Mouse (Mus musculus) neural tube, embryonic 12.5 days (tissue): ENCODE data around the gene Sik1. TPM values are rescaled to one million over a fixed set of nuclear protein-coding genes. Genes with fewer than 3 reads are reported as not detected.

Experiments used
- ATAC-seq: fragments of 200-750 bp; cut with Nextera tagmentation; 2 replicates; pipeline ENCODE4 v1.8.0; 2017; ENCODE audit warnings: low read depth, mild to moderate bottlenecking, moderate TSS enrichment, moderate library complexity; ENCODE audit not compliant: low FRiP score
- H3K27ac ChIP-seq: fragments of 300-500 bp; sonication (generic); 2 replicates; pipeline ENCODE4 v1.5.1; 2016
- H3K27me3 ChIP-seq: fragments of 300-500 bp; sonication (generic); replicated peaks from 2 replicates; pipeline ENCODE4 v1.6.1; 2016; ENCODE audit warnings: mild to moderate bottlenecking
- H3K36me3 ChIP-seq: fragments of 300-500 bp; sonication (generic); 2 replicates; pipeline ENCODE4 v1.6.1; 2016; ENCODE audit warnings: mild to moderate bottlenecking
- H3K4me1 ChIP-seq: fragments of 300-500 bp; sonication (generic); 2 replicates; pipeline ENCODE4 v1.6.1; 2016
- H3K4me2 ChIP-seq: fragments of 300-500 bp; sonication (generic); replicated peaks from 2 replicates; pipeline ENCODE4 v1.6.1; 2016; ENCODE audit warnings: mild to moderate bottlenecking
- H3K4me3 ChIP-seq: fragments of 300-500 bp; sonication (generic); 2 replicates; pipeline ENCODE4 v1.5.1; 2016
- H3K9ac ChIP-seq: fragments of 300-500 bp; sonication (generic); 2 replicates; pipeline ENCODE4 v1.6.1; 2016; ENCODE audit warnings: mild to moderate bottlenecking
- H3K9me3 ChIP-seq: fragments of 300-500 bp; sonication (generic); 2 replicates; pipeline ENCODE4 v1.6.1; 2016; ENCODE audit warnings: mild to moderate bottlenecking
- WGBS: fragments of 180-500 bp; shearing (Covaris S2); methylation state at CpG from one replicate; pipeline ENCODE4 v1.1.7; 2016; 5-methylcytosine and 5-hydroxymethylcytosine counted together
- polyA plus RNA-seq: library from polyadenylated mRNA; unstranded; fragments of >200 nt; fragmentation: Nextera tagmentation; extraction: Ambion mirVana; gene quantifications from 2 replicates; pipeline ENCODE4 v1.2.1, GENCODE M21; 2016

The Sik1 gene
- polyA plus RNA-seq, 1 experiment from 2014 or later = 21.6 TPM

DNA sequence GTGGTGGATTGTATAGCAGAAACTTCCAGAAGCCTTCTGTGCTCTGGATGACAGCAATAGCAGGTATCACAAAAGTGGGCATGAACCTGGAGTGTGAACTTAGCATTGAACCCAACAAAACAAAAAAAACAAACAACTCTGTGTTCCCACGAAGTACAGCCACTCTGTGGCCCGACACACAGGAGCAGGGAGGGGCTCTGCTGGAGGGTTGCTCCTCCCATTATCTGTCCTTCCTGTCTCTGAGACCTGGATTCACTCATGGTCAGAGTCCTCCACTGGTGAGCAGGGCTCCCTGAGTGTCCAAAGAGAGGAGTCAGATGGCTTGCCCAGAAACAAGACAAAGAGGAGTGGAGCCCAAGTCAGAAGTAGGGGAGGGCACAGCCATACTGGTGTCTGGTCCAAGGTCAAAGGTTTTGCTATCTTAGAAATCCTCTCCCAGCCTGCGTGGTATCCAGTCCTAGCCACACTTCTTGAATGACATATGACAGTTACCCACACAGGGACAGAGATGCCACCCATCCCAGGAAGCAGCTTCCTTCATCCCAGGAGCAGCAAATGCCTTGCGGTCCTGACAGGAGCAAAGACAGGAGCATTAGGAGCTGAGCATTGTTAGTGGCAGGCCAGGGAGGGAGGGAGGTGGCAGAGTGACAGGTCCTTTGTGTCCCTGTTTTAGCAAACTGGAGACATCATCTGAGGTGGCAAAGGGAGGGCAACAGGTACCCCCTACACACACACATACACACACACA is 35.3 kb downstream of the Sik1 start:
- H3K36me3 ChIP-seq = no peaks in the 10 kb centered on the region
- H3K4me3 ChIP-seq = no peak overlapping the region
- no peaks in the 10 kb centered on the region for H3K9me3 ChIP-seq
- no peaks in the 10 kb centered on the region for H3K27me3 ChIP-seq
- peaks cover 9% of the 10 kb centered on the region for H3K4me1 ChIP-seq
- H3K4me2 ChIP-seq = no peak overlapping the region
- WGBS = 63% methylated on average over 4 of the region's 4 CpGs
- H3K9ac ChIP-seq = no peak overlapping the region
- no peak overlapping the region for H3K27ac ChIP-seq
- ATAC-seq = no peak

DNA sequence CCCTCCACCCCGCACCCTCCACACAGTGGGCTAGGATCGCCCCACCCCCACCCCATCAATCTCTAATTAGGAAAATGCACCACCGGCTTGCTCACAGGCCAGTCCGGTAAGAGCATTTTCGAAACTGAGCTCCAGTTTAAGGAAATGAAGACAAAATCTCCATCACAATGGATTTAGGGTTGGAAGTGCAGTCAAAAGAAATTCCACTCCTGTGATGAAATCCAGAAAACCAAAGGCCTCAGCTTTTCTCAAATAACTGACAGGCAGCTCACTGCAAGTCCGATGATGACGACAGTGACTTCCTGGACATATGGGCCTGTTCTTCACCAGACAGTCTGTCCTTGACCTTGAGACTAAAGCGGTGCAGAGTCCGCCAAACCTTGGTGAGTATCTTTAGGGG is 36.2 kb downstream of the Sik1 start:
- H3K27ac ChIP-seq = no peak overlapping the region
- H3K4me1 ChIP-seq = peaks cover 9% of the 10 kb centered on the region
- no peak for ATAC-seq
- no peaks in the 10 kb centered on the region for H3K9me3 ChIP-seq
- H3K4me3 ChIP-seq = no peak overlapping the region
- 72% methylated on average over 9 of the region's 9 CpGs for WGBS
- H3K4me2 ChIP-seq = no peak overlapping the region
- H3K27me3 ChIP-seq = no peaks in the 10 kb centered on the region
- no peak overlapping the region for H3K9ac ChIP-seq
- H3K36me3 ChIP-seq = no peaks in the 10 kb centered on the region

DNA sequence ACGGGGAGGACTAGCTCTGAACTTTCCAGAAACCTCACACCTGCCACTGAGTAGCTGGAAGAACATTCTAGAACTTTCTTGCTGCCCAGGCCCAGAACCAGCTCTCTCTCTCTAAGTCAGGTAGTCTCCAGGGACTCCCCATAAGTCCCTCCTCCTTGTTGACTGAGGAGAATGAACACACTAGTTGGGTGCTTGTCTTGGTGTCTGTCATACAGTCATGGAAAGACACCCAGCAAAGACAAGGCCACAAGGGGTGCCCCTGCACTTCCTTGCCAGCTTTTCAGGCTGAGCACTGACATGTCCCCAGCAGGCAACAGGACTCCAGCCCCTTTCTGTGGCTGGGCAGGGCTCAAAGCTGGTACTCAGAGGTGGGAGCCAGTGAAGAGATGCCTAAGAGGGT is 37.8 kb downstream of the Sik1 start:
- ATAC-seq = no peak
- H3K4me1 ChIP-seq = peaks cover 9% of the 10 kb centered on the region
- H3K9ac ChIP-seq = no peak overlapping the region
- H3K4me3 ChIP-seq = no peak overlapping the region
- H3K4me2 ChIP-seq = no peak overlapping the region
- H3K9me3 ChIP-seq = no peaks in the 10 kb centered on the region
- 89% methylated on average over 1 of the region's 1 CpGs for WGBS
- no peaks in the 10 kb centered on the region for H3K27me3 ChIP-seq
- no peak overlapping the region for H3K27ac ChIP-seq
- no peaks in the 10 kb centered on the region for H3K36me3 ChIP-seq

DNA sequence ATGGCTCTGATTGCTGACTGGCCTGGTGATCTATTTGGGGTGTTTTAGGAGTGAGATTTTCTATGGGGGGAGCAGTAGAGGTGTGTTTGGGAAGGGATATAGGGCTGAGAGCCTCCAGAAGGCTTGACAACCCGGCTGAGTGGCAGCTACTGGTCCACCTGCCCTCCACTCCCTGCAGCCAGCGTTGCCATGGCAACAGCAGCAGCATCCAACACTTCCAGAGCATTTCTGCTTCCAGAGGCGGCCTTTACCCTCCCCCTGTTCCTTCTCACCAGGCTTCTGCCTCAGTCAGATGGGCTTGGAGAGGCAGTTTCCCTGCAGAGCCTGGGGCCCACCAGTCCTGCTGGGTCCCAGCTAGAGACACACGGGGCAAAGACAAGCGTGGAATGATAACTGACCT is 38.4 kb downstream of the Sik1 start:
- no peak overlapping the region for H3K4me2 ChIP-seq
- no peaks in the 10 kb centered on the region for H3K9me3 ChIP-seq
- WGBS = 23% methylated on average over 5 of the region's 5 CpGs
- H3K27me3 ChIP-seq = no peaks in the 10 kb centered on the region
- H3K4me1 ChIP-seq = peaks cover 9% of the 10 kb centered on the region
- H3K27ac ChIP-seq = no peak overlapping the region
- no peak overlapping the region for H3K9ac ChIP-seq
- no peak overlapping the region for H3K4me3 ChIP-seq
- H3K36me3 ChIP-seq = no peaks in the 10 kb centered on the region
- peak; percentile 26; the same call in 1 of the 2 replicates for ATAC-seq

DNA sequence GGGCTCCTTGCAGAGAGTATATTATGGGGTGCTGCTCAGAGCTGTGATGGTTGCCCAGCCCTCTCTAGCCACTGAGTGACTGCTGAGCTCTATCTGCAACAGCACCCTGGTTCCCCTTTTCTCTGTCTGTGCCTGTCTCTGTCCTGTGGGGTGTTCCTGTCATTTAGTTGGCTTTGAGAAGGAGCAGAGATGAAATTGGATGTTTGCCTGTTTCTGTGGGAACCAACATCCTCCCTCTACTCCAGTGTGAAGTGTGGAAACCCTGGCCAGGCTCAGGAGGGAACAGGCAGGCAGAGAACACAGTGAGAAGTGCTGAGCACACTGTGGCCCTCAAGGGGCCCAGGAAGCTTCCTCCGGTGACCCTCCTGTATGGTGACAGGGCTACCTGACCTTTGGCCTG is 40.8 kb downstream of the Sik1 start:
- WGBS = 89% methylated on average over 1 of the region's 1 CpGs
- no peak overlapping the region for H3K4me2 ChIP-seq
- H3K36me3 ChIP-seq = no peaks in the 10 kb centered on the region
- ATAC-seq = no peak
- no peak overlapping the region for H3K27ac ChIP-seq
- H3K9me3 ChIP-seq = no peaks in the 10 kb centered on the region
- H3K9ac ChIP-seq = no peak overlapping the region
- no peaks in the 10 kb centered on the region for H3K27me3 ChIP-seq
- peaks cover 12% of the 10 kb centered on the region for H3K4me1 ChIP-seq
- H3K4me3 ChIP-seq = no peak overlapping the region

DNA sequence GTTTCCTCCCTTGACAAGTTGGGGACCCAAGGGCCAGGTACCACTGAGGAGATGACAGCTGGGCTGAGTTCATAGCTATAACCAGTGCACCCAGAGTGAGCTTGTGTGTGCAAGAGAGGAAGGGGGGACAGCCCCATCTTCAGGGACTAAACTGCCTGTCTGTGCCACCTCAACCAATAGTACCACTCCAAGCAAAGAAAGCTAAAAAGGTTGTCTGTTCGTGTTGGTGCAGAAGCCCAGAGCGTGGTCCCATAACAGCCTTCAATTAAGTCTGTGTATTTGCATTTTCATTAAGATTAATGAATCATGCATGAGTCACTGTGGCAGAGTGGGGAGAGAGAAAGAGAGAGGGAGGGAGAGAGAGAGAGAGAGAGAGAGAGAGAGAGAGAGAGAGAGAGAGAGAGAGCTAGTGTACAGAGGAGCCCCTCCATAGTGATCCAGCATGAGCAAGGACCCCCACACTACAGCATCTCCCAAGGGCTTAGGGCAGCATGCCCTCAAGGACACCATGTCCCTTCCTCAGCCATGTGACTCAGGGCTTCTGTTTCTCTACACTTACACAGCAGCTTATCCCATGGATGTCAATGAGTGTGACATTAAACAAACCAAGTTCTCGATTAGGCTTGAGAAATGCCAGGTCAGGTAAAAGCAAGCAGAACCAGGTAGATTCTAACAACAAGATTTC is 41.5 kb downstream of the Sik1 start:
- H3K27me3 ChIP-seq = no peaks in the 10 kb centered on the region
- no peak overlapping the region for H3K9ac ChIP-seq
- WGBS = 75% methylated on average over 3 of the region's 3 CpGs
- no peaks in the 10 kb centered on the region for H3K36me3 ChIP-seq
- peaks cover 13% of the 10 kb centered on the region for H3K4me1 ChIP-seq
- H3K9me3 ChIP-seq = no peaks in the 10 kb centered on the region
- no peak overlapping the region for H3K27ac ChIP-seq
- no peak overlapping the region for H3K4me3 ChIP-seq
- no peak overlapping the region for H3K4me2 ChIP-seq
- no peak for ATAC-seq

DNA sequence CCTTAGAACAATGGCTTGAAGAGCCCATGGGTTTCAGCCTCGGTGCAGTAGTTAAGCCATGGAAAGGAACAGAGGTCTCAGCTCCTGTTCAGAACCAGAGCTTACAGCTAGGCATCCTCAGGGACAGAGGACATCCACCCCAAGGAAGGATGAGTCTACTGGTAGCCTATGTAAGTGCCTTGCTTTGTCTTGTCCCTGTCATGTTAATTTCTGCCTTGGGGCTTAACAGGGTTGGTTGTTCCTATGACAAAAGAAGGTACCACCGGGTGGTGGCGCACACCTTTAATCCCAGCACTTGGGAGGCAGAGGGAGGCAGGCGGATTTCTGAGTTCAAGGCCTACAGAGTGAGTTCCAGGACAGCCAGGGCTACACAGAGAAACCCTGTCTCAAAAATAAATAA is 44.3 kb downstream of the Sik1 start:
- Histone ChIP-seq H3K36me3 (no peaks in the 10 kb centered on the region), H3K9me3 (no peaks in the 10 kb centered on the region), H3K27ac (no peak overlapping the region), H3K27me3 (no peaks in the 10 kb centered on the region), H3K4me3 (no peak overlapping the region), H3K4me1 (peaks cover 4% of the 10 kb centered on the region; the same call in 1 of the 2 replicates), H3K9ac (no peak overlapping the region), H3K4me2 (no peak overlapping the region)
- WGBS = 38% methylated on average over 4 of the region's 4 CpGs
- ATAC-seq = no peak

DNA sequence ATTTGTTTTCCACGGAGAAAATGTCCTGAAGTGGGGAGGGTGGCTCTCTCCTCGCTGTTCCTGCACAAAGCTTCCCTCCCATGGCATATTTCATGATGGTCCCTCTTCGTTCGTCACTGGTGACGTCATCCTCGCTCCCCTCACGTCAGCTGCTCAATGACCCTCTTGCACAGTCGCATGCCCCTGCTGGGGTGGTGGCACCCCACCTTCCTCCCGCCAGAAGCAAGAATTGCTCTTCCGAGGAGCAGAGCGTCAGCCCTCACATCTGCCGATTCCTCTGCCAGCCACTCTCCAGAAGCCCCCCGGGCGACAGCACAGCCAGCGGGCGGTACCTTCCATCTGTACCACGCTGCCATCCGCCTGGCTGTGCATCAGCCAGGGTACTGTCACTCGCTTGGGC is 45.7 kb downstream of the Sik1 start:
- H3K27me3 ChIP-seq = no peaks in the 10 kb centered on the region
- no peak overlapping the region for H3K4me3 ChIP-seq
- H3K4me2 ChIP-seq = peak overlapping the region; percentile 19; the same call in 1 of the 2 replicates
- peaks cover 4% of the 10 kb centered on the region for H3K4me1 ChIP-seq
- H3K36me3 ChIP-seq = no peaks in the 10 kb centered on the region
- ATAC-seq = no peak
- no peaks in the 10 kb centered on the region for H3K9me3 ChIP-seq
- 43% methylated on average over 19 of the region's 19 CpGs for WGBS
- H3K9ac ChIP-seq = 0 out of 2 replicates have a peak overlapping the region, but pooled peaks have one; percentile 17
- no peak overlapping the region for H3K27ac ChIP-seq

DNA sequence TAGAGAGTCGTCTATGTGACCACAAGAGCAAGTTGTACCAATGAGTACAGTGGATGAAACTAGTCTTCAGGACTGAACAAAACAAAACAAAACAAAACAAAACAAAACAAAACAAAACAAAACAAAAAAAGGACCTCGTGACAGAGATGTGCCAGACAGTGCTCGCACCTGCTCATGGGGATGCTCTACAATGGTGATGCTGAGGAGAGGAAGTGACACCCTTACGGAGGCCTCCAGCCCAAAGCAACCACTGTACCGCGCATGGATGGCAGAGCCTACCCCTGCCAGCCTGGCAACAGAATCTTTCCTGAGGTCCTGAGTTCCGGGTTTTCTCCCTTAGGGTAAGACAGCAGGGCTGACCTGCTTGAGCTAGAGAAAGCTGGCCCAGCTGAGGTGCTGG is 46.5 kb downstream of the Sik1 start:
- ATAC-seq = no peak
- 94% methylated on average over 7 of the region's 7 CpGs for WGBS
- no peak overlapping the region for H3K9ac ChIP-seq
- no peaks in the 10 kb centered on the region for H3K36me3 ChIP-seq
- no peak overlapping the region for H3K4me3 ChIP-seq
- H3K9me3 ChIP-seq = no peaks in the 10 kb centered on the region
- no peak overlapping the region for H3K4me2 ChIP-seq
- H3K4me1 ChIP-seq = peaks cover 4% of the 10 kb centered on the region
- no peaks in the 10 kb centered on the region for H3K27me3 ChIP-seq
- H3K27ac ChIP-seq = no peak overlapping the region

DNA sequence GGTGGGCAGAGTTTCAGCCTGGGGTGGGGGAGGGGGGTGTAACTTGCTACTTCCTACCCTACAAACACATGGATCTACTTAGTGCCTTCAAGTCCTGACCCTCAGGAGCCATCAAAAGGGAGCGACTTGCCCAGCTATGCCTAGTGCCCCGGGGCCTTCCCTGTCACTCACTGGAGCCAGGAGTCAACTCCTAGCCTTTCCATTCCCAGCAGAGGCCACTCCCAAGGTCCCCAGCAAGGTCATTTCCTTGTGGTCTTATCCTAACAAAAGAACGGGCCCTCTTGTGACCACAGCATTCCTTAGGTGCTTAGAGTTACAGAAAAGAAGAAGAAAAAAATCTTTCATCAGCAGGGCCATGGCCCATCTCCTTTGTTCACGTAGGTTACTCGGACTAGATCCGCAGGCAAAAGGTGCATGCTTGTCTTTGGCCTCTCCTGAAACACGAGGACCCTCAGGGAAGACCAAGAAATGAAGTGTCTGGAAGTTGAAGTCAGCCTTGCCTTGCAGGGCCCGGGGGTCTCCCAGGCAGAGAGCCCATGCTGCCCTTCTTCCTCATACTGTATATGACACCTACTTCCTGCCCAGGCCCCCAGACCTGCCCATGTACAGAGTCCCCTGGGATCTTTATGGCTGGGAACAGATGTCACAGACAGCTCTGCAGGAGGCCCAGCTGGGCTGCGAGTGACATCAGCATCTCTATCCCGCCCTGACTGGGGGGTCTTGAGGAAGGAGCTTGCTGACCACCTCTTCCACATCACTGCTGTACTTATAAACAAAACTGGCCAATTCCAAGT is 47.3 kb downstream of the Sik1 start:
- 61% methylated on average over 10 of the region's 10 CpGs for WGBS
- no peak overlapping the region for H3K4me2 ChIP-seq
- no peak overlapping the region for H3K27ac ChIP-seq
- no peaks in the 10 kb centered on the region for H3K27me3 ChIP-seq
- no peaks in the 10 kb centered on the region for H3K36me3 ChIP-seq
- peaks cover 4% of the 10 kb centered on the region for H3K4me1 ChIP-seq
- no peaks in the 10 kb centered on the region for H3K9me3 ChIP-seq
- H3K4me3 ChIP-seq = no peak overlapping the region
- H3K9ac ChIP-seq = no peak overlapping the region
- ATAC-seq = no peak

DNA sequence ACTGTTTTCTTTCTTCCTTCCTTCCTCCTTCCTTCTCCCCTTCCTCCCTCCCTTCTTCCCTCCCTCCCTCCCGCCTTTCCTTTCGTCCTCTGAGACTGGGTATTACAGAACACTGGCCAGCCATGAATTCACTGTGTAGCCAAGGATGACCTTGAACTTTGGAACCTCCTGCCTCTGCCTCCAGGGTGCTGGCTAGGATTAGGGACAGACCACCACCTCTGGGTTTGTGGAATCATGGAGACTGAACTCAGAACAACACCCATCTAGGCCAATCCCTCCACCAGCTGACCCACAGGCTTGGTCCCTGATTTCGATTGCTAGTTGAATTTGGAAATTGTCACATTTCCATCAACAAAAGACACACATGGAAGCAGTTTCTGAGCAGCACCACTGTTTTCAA is 49.1 kb downstream of the Sik1 start:
- no peak overlapping the region for H3K4me3 ChIP-seq
- 50% methylated on average over 3 of the region's 3 CpGs for WGBS
- ATAC-seq = no peak
- H3K4me2 ChIP-seq = no peak overlapping the region
- no peaks in the 10 kb centered on the region for H3K9me3 ChIP-seq
- H3K27ac ChIP-seq = no peak overlapping the region
- H3K36me3 ChIP-seq = no peaks in the 10 kb centered on the region
- no peaks in the 10 kb centered on the region for H3K27me3 ChIP-seq
- H3K4me1 ChIP-seq = peaks cover 4% of the 10 kb centered on the region
- H3K9ac ChIP-seq = no peak overlapping the region

DNA sequence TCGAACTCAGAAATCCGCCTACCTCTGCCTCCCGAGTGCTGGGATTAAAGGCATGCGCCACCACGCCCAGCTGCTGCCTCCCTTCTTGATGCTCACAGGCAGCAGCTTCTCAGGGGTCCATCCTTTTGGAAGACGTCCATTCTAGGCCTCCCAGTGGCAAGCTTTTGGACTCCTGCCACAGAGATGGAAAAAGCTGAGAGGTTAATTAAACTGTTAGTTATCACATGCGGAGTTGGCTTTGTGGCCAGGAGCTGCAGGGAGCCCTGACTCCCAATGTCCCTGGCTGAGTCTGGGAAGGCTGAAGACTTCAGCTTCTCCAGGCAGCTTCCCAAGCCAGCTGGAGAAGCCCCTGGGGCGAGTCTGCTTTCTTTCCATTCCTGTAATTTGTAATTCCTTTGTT is 49.6 kb downstream of the Sik1 start:
- ATAC-seq = no peak
- Histone ChIP-seq H3K4me2 (no peak overlapping the region), H3K9ac (no peak overlapping the region), H3K27me3 (no peaks in the 10 kb centered on the region), H3K36me3 (no peaks in the 10 kb centered on the region), H3K9me3 (no peaks in the 10 kb centered on the region), H3K4me1 (peaks cover 4% of the 10 kb centered on the region), H3K27ac (no peak overlapping the region), H3K4me3 (no peak overlapping the region)
- WGBS = 44% methylated on average over 8 of the region's 8 CpGs
